Mouse (Mus musculus): Measurements from ENCODE around the gene Ttc17. TPM values are rescaled to one million over a fixed set of nuclear protein-coding genes. Genes with fewer than 3 reads are reported as not detected.

Ttc17 gene
- total RNA-seq, 2 experiments from 2014 or later = 32.6 to 32.7 TPM

DNA sequence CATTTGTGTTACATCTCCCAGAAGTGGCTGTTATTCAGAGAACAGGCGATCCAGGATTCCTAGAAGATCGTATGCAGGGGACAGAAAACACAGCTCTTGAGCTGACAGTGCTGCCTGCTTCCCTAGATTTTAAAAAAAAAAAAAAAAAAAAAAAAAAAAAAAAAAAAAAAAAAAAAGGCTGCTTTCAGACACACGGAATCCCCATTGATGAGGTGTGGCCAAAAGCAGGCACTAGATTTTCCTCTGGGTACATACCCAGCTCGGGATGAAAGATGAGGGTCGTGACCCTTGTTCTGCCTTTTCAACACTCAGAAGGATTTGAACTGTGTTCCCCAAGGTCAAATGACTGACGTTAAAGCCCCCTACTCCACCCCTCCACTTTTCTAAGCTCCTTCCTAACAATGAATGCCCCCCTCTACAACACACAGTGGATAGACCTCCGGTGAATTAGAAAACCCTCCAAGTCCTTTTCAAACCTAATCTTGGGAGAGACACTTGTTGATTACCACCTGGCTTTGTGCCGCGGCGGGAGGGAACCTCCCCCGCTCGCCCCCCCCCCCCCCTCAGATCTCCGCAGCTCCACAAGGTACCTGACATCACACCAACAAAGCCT lies 143.5 kb downstream of the Ttc17 start:
- no peak for DNase-seq (ENCODE audit: low spot score in 2 of 2)

DNA sequence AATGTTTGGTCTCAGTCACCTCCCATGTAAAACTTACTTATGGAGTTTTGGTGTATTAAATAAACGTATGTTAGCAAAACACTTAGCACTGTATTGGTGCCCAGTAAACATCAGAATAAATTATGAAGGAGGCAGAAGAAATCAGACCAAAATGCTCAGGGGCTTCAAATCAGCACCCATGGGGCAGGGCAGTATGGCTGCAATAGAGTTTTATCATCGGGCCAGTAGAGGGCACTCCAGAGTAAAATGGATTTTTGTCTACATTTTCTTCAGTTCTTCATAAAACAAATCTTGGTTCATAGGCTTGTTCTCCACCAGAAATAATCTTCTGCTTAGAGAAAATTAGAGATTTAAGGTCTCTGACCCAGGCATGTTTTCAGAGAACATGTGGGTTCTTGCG lies 152.4 kb downstream of the Ttc17 start:
- peak in 1 of 2 experiments; percentile 57 for DNase-seq (ENCODE audit: low spot score in 2 of 2)

Small RNAs within 50 kb of the gene (microRNA-seq; reads per million reads assigned to microRNA genes)
- gene Mir670 = 36.2 to 41.4 reads per million in 2 experiments

Other genes starting within 250 kb of the Ttc17 start
- 10 to 100 TPM; 82.7 to 87.5 TPM for gene Hsd17b12, start 248.7 kb downstream of the Ttc17 start, total RNA-seq (2021)
- gene Api5, start 31.4 kb upstream of the Ttc17 start, total RNA-seq (2021) = 10 to 100 TPM; 45.3 to 49.3 TPM